Mouse (Mus musculus) brain, embryonic 14.5 days (tissue): ENCODE data around the gene Dusp1.

ENCODE experiments used
- CTCF ChIP-seq: fragments of 200-500 bp; IDR thresholded peaks from 2 replicates; pipeline ENCODE4 v1.5.1; 2012; ENCODE audit warnings: inconsistent platforms, mild to moderate bottlenecking, moderate library complexity, borderline replicate concordance; ENCODE audit not compliant: insufficient read depth, insufficient read length; ENCODE audit errors: extremely low read depth
- POLR2A ChIP-seq: fragments of 200-500 bp; IDR thresholded peaks from 2 replicates; pipeline ENCODE4 v1.6.1; 2012; ENCODE audit warnings: mild to moderate bottlenecking, inconsistent platforms, borderline replicate concordance; ENCODE audit not compliant: poor library complexity, insufficient read depth, insufficient read length, severe bottlenecking; ENCODE audit errors: extremely low read depth

DNA sequence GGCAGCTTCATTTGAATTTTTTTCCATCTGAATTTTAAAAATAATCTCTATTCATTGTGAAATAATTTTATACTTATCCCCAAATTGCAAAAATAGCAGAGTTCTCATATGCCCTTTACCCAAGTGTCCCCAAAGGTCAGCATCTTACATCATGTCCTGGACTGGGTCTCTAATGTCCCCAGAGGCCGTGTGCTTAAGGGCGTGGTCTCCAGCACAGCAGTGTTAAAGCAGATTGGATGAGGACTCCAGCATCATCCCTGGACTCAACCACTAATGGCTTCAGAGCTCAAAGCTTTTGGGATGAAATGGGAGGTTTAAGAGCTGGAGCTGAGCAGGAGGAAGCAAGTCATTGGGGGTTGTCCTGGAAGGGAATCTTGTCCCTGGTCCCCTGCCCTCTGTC lies 44.6 kb upstream of the Dusp1 start:
- TF ChIP-seq CTCF (no peak), POLR2A (no peak)
